Mouse (Mus musculus) olfactory bulb, adult 2 months (tissue): ENCODE data around the gene Dock8. TPM values are rescaled to one million over a fixed set of nuclear protein-coding genes. Genes with fewer than 3 reads are reported as not detected.

Source experiments
- H3K27ac ChIP-seq: fragments of 200-500 bp; 2 replicates; pipeline ENCODE4 v1.5.1; 2012; ENCODE audit warnings: low read depth, low read length; ENCODE audit not compliant: insufficient read depth
- H3K4me1 ChIP-seq: fragments of 200-500 bp; 2 replicates; pipeline ENCODE4 v1.6.1; 2012; ENCODE audit warnings: low read length; ENCODE audit not compliant: control insufficient read depth, insufficient read depth
- H3K4me3 ChIP-seq: fragments of 200-500 bp; 2 replicates; pipeline ENCODE4 v1.5.1; 2012; ENCODE audit warnings: mild to moderate bottlenecking, low read depth, low read length, moderate library complexity; ENCODE audit not compliant: insufficient read depth
- CTCF ChIP-seq: fragments of 200-500 bp; IDR thresholded peaks from 2 replicates; pipeline ENCODE4 v1.5.1; 2012; ENCODE audit warnings: low read depth, mild to moderate bottlenecking, low read length, moderate library complexity; ENCODE audit not compliant: insufficient read depth
- POLR2A ChIP-seq: fragments of 200-500 bp; IDR thresholded peaks from 2 replicates; pipeline ENCODE4 v1.6.1; 2012; ENCODE audit warnings: mild to moderate bottlenecking, low read depth, low read length, moderate library complexity; ENCODE audit not compliant: insufficient read depth
- WGBS: fragments of 180-500 bp; shearing (Covaris S2); methylation state at CpG from one replicate; pipeline ENCODE4 v1.1.7; 2018; 5-methylcytosine and 5-hydroxymethylcytosine counted together
- polyA plus RNA-seq: library from polyadenylated mRNA; stranded (reverse); fragments of >200 nt; gene quantifications from 2 replicates; pipeline ENCODE4 v1.2.4, GENCODE M21; 2012; ENCODE audit warnings: low replicate concordance; ENCODE audit not compliant: missing spikeins, insufficient read depth, insufficient read length

Gene Dock8
- polyA plus RNA-seq, 1 experiment: not detected

- 87% methylated on average over 7 of the region's 7 CpGs for WGBS
- H3K4me3 ChIP-seq: no peak overlapping the region
- no peak overlapping the region for H3K27ac ChIP-seq
- no peak for TF ChIP-seq POLR2A
- TF ChIP-seq CTCF: no peak
- no peaks in the 10 kb centered on the region for H3K4me1 ChIP-seq
Observed at GRCm38 (mm10) chr19:25053152-25053551, 53.8 kb downstream of the Dock8 start.

GRCm38 (mm10) chr19:25055025-25055424, 55.7 kb downstream of the Dock8 start:
- Histone ChIP-seq H3K4me1 (0 out of 2 replicates have a peak, but pooled peaks cover 3% of the 10 kb centered on the region), H3K27ac (no peak overlapping the region), H3K4me3 (no peak overlapping the region)
- WGBS: 96% methylated on average over 7 of the region's 7 CpGs
- TF ChIP-seq CTCF: no peak
- no peak for TF ChIP-seq POLR2A

GRCm38 (mm10) chr19:25055559-25055958, 56.2 kb downstream of the Dock8 start:
- peaks cover 6% of the 10 kb centered on the region; the same call in 1 of the 2 replicates for H3K4me1 ChIP-seq
- TF ChIP-seq CTCF (no peak), POLR2A (no peak)
- WGBS: 96% methylated on average over 7 of the region's 7 CpGs
- H3K4me3 ChIP-seq: no peak overlapping the region
- no peak overlapping the region for H3K27ac ChIP-seq

GRCm38 (mm10) chr19:25056224-25056623, 56.9 kb downstream of the Dock8 start:
- 93% methylated on average over 10 of the region's 10 CpGs for WGBS
- TF ChIP-seq CTCF: no peak
- no peak for TF ChIP-seq POLR2A
- H3K4me1 ChIP-seq: peaks cover 9% of the 10 kb centered on the region; the same call in 1 of the 2 replicates
- no peak overlapping the region for H3K4me3 ChIP-seq
- no peak overlapping the region for H3K27ac ChIP-seq

GRCm38 (mm10) chr19:25057826-25058225, 58.5 kb downstream of the Dock8 start:
- Histone ChIP-seq H3K4me1 (peaks cover 9% of the 10 kb centered on the region; the same call in 1 of the 2 replicates), H3K4me3 (no peak overlapping the region), H3K27ac (no peak overlapping the region)
- TF ChIP-seq POLR2A: no peak
- no peak for TF ChIP-seq CTCF
- 91% methylated on average over 8 of the region's 8 CpGs for whole genome bisulfite sequencing

GRCm38 (mm10) chr19:25059847-25060364, 60.6 kb downstream of the Dock8 start:
- Histone ChIP-seq H3K4me1 (peaks cover 9% of the 10 kb centered on the region; the same call in 1 of the 2 replicates), H3K27ac (no peak overlapping the region), H3K4me3 (no peak overlapping the region)
- WGBS: 58% methylated on average over 7 of the region's 7 CpGs
- TF ChIP-seq CTCF (no peak), POLR2A (no peak)

GRCm38 (mm10) chr19:25060375-25060774, 61.0 kb downstream of the Dock8 start:
- no peak for TF ChIP-seq POLR2A
- no peak for TF ChIP-seq CTCF
- H3K4me3 ChIP-seq: no peak overlapping the region
- peaks cover 9% of the 10 kb centered on the region; the same call in 1 of the 2 replicates for H3K4me1 ChIP-seq
- 7% methylated on average over 9 of the region's 9 CpGs for WGBS
- H3K27ac ChIP-seq: no peak overlapping the region

GRCm38 (mm10) chr19:25062188-25062856, 63.0 kb downstream of the Dock8 start:
- Histone ChIP-seq H3K4me1 (peaks cover 9% of the 10 kb centered on the region; the same call in 1 of the 2 replicates), H3K4me3 (no peak overlapping the region), H3K27ac (no peak overlapping the region)
- 94% methylated on average over 9 of the region's 9 CpGs for WGBS
- TF ChIP-seq CTCF (no peak), POLR2A (no peak)

GRCm38 (mm10) chr19:25062857-25063240, 63.5 kb downstream of the Dock8 start:
- 87% methylated on average over 2 of the region's 2 CpGs for WGBS
- Histone ChIP-seq H3K4me1 (peaks cover 9% of the 10 kb centered on the region; the same call in 1 of the 2 replicates), H3K27ac (no peak overlapping the region), H3K4me3 (no peak overlapping the region)
- TF ChIP-seq POLR2A (no peak), CTCF (no peak)

- 52% methylated on average over 9 of the region's 9 CpGs for WGBS
- no peak overlapping the region for H3K27ac ChIP-seq
- H3K4me1 ChIP-seq: no peaks in the 10 kb centered on the region
- H3K4me3 ChIP-seq: no peak overlapping the region
- TF ChIP-seq POLR2A (no peak), CTCF (no peak)
Observed at GRCm38 (mm10) chr19:25066229-25066628, 66.9 kb downstream of the Dock8 start.
